Mouse (Mus musculus) kidney, postnatal 4 days (tissue): Measurements from ENCODE around the gene Zfp94.
"Not testable (repeated sequence)": the region's sequence is repeated elsewhere in the genome, so short reads cannot be mapped to it uniquely, and the experiment has no call there.

Experiments
- DNase-seq, 2 experiments: peaks; one replicate each; pipeline ENCODE4 v3.0.0; 2021; ENCODE audit warnings: mixed read lengths in 2 of 2

The Zfp94 gene

GRCm38 (mm10) chr7:24315726-24316566, 520 bp downstream of the Zfp94 start:
- peak; percentile 8 to 26 for DNase-seq

DNA sequence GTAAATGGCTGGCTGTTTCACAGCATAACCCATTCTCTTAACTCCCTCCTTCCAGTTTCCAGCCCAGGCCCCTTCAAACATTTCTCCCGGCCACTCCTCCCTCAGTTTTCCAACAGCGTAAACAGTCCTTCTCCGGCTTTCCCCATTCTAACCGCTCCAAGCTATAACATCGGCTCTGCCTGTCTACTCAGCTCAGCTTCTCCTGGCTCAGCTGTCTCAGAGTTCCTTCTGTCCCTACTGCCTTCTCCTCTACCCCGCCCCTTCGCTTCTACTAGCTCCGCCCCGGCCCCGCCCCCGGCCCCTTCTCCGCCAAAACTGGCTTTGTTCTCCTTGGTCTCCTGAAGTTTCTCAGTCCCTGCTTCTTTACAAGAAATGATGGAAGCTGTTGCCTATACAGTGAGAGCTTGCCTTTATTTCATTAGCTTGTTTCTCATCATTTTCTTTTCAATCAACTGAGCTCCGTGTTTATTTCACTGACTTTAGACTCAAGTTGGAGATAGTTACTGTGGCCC, 15.6 kb downstream of the Zfp94 start, which contains the start of gene Zfp61:
TSS of gene Zfp61 (minus strand) at position 462 of the 512 bp plus-strand sequence.
- DNase-seq = peak; percentile 64 to 67

DNA sequence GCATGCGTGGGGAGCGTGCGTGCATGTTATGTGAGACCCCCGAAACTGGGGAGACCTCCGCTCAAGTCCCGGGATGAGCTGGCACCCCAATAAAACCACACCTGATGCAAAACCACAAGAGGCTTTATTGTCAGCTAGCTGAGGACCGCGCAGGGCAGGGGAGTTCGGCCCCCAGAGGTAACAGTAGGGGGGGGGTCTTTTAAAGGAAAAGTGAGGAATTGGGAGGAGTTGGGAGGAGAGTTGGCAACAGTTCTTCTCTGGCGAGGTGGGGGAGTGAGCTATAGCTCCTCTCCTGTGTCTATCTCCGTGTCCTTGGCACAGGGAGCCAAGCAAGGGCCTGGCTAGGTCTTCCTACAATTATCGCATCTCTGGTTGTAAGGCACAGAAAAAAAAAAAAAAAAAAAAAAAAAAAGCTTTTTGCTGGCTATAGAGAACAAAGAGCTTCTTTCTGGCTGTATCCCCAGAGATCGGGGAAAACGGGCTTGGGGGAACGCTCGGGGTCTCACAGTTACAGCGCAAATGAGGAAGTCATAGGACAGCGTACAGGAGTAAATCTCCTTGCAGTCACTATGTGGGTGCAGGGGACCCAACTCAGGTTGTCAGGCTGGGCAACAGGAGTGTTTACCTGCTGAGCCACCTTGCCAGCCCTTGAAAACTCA, 16.5 kb downstream of the Zfp94 start:
- DNase-seq = peak; percentile 19 to 36

DNA sequence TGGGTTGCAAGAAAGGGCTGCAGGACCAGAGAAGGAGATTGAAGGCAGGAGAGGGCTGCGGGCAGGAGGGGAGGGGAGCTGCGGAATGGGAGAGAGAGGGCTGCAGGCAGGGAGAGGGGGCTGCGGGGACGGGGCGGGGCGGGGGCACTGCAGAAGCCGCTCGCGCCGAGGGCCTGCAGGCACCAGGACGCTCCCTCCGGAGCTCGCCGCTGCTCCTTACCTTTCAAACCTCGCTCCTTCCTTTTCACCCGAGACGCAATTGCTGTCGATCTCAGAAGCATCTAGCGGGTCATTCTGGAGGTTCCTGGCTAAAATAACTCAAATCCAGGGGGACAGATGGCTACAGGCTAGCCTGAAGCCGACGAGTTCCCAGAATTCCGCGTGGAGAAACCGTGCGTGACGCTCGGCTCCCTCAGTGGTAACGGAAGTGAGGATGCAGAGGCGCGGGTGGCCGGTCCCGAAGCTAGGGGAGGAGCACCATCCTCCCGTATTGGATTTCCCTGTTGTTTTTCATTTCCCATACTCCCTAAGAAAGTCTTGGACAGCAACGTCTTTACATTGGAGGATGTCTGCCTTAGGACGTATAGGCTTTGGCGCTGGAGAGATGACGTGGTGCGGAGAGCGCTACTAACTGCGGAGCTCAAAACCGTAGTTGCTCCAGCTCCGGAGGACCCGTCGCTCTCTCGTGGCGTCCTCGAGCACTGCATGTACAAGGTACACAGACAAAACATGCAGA, 17.3 kb downstream of the Zfp94 start:
- peak; percentile 85 to 91 for DNase-seq

DNA sequence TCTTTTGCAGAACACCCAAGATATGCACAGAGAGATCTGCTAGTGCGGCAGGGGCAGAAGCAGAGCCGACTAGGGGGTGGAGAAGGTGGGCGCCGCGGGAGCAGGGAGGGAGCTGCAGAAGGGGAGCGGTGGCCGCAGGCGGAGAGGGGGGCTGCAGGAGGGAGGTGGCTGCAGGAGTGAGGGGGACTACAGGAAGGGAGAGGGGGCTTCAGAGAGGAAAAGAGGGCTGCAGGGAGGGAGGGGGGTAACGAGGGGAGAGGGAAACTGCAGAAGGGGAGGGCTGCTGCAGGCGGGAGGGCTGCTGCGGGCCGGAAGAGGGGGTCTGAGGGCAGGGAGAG, 17.9 kb downstream of the Zfp94 start:
- DNase-seq = peak in 1 of 2 experiments; percentile 26

DNA sequence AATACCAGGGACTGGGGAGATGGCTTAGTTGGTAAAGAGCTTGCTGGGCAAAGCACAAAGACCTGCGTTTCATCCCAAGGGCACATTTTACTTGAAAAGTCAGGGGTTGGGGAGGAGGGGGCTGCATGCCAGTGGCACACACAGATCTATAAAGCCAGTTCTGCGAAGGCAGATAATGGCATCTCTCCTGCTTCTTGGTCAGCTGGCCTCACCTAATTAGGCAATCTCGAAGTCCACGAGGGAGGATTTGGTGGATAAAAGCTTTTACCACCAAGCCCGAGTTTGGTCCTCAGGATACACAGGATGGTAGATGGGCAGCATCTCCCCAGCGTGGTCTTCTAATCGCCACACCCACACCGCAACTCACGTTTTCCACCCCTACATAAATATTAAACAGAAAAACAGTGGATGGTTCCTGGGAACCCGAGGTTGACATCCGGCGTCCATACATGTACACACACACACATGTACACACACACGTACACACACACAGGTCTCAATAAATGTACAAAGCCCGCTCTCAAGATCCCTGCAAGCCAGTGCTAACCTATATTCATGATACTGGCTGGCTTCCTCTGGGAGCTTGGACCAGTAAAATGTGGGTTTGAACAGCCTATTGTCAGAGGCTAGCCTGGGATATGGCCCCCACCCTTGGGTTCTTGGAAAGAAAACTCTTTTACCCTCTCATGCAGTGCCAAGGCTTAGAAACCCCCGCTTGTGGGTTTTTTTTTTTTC, 18.9 kb downstream of the Zfp94 start:
- DNase-seq = no peak

- no peak for DNase-seq
Observed at GRCm38 (mm10) chr7:24296386-24296785, 20.1 kb downstream of the Zfp94 start.

DNA sequence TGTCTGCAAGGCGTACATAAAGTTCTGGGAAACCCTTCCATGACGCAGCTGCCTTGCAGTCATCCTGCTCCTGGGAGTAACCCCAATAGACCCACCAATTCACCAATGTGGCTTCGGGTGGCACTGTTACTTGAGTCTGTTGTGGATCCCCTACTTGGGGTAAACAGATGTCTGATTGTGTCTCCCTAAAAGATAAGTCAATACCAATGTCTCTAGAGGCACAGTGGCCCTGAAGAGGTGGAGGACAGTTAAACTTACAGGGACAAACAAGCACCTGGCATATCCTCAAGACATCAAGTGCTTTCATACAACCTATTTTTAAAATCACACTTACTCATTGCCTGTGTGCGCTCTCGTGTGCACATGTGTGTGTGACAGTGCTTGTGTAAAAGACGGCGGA, 21.1 kb downstream of the Zfp94 start:
- DNase-seq = no peak

GRCm38 (mm10) chr7:24294763-24295162, 21.7 kb downstream of the Zfp94 start:
- DNase-seq = no peak

GRCm38 (mm10) chr7:24293061-24293851, 23.2 kb downstream of the Zfp94 start:
- DNase-seq = no peak

GRCm38 (mm10) chr7:24291387-24292090, 24.9 kb downstream of the Zfp94 start:
- DNase-seq = no peak

DNA sequence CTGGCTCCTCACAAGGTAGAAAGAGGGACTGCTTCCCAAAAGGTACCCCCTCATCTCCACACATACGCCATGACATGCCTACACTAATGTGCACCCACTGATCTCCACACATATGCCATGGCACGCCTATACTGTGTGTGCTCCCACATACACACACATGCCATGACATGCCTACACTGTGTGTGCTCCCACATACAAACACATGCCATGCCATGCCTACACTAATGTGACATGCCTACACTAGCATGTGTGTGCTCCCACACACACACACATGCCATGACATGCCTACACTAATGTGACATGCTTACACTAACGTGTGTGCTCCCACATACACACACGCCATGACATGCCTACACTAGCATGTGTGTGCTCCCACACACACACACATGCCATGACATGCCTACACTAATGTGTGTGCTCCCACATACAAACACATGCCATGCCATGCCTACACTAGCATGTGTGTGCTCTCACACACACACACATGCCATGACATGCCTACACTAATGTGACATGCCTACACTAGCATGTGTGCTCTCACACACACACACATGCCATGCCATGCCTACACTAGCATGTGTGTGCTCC, 26.3 kb downstream of the Zfp94 start:
- no peak for DNase-seq

GRCm38 (mm10) chr7:24288512-24288911, 28.0 kb downstream of the Zfp94 start:
- no peak for DNase-seq

- DNase-seq = no peak
Observed at GRCm38 (mm10) chr7:24287670-24288069, 28.8 kb downstream of the Zfp94 start.

GRCm38 (mm10) chr7:24286916-24287315, 29.6 kb downstream of the Zfp94 start:
- no peak for DNase-seq

DNA sequence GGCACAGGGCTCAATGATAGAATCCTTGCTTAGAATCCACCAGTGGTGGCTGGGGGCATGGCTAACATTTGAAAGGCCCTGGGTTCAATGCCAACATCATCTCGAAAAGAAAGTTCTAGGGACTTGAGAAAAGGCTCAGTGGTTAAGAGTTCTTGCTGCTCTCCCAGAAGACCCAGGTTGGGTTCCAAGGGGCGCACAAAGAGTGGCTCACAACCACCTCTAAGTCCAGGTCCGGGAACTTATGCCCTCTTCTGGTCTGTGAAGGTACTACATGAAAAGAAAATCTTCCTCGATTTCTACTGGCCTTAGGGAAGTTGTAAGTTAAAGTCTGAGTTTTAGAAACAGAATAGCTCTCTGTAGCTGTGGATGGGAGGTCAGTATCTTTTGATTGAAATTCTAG, 30.4 kb downstream of the Zfp94 start:
- DNase-seq = no peak

GRCm38 (mm10) chr7:24280858-24281145, 35.7 kb downstream of the Zfp94 start:
- no peak for DNase-seq

- DNase-seq = peak in 1 of 2 experiments; percentile 14
Observed at GRCm38 (mm10) chr7:24280031-24280857, 36.2 kb downstream of the Zfp94 start.

DNA sequence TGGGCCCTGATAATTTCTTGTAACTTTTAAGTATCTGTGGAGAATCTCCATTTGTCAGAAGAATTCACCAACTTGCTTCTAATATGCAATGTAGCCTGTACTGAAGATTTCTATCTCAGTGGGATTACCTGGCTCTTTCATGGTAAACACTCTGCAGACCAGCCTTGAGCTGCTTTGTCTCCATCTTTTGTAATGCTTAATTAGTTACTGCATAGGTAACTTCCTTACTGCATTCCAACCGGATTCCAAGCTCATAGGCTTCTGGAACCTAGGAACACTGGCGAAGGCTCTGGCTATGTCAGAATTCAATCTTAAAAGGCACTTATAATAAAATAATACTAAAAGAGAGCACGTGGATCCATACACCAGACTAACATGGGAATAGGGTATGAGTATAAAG, 37.7 kb downstream of the Zfp94 start:
- DNase-seq = not testable (repeated sequence)

DNA sequence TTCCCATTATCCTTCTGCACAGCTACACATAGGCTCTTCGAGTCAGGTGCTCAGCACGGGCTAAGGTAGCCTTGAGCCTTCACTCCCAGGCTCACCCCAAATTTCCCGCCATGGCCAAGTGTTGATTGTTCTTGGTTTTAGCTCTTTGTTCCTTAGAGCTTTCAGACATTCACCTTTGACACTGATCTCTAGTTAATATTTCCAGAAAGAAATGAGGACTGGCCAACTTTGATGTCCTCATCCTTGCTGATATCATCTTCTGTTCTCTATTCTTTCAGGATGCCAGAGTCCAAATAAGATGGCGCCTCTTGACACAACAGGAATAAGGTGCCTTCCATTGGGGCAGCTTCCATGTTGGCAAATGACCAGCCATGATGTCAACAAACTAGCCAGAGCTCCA, 42.0 kb downstream of the Zfp94 start:
- no peak for DNase-seq
